Mouse (Mus musculus) heart, embryonic 15.5 days (tissue): ENCODE data around the gene Plekha5. TPM values are rescaled to one million over a fixed set of nuclear protein-coding genes. Genes with fewer than 3 reads are reported as not detected.

Source experiments
- ATAC-seq: fragments of 200-750 bp; cut with Nextera tagmentation; replicated peaks from 2 replicates; pipeline ENCODE4 v1.8.0; 2017; ENCODE audit warnings: low read depth, moderate TSS enrichment; ENCODE audit not compliant: insufficient number of reproducible peaks, insufficient read depth, low FRiP score
- H3K27ac ChIP-seq: fragments of 300-500 bp; sonication (generic); 2 replicates; pipeline ENCODE4 v1.5.1; 2015; ENCODE audit warnings: mild to moderate bottlenecking, inconsistent platforms
- H3K27me3 ChIP-seq: fragments of 300-500 bp; sonication (generic); 2 replicates; pipeline ENCODE4 v1.6.1; 2015; ENCODE audit warnings: inconsistent platforms
- H3K36me3 ChIP-seq: fragments of 300-500 bp; sonication (generic); 2 replicates; pipeline ENCODE4 v1.6.1; 2015; ENCODE audit warnings: mild to moderate bottlenecking, inconsistent platforms
- H3K4me1 ChIP-seq: fragments of 300-500 bp; sonication (generic); replicated peaks from 2 replicates; pipeline ENCODE4 v1.6.1; 2015; ENCODE audit warnings: inconsistent platforms
- H3K4me2 ChIP-seq: fragments of 300-500 bp; sonication (generic); 2 replicates; pipeline ENCODE4 v1.6.1; 2015; ENCODE audit warnings: inconsistent platforms, mild to moderate bottlenecking, moderate library complexity
- H3K4me3 ChIP-seq: fragments of 300-500 bp; sonication (generic); 2 replicates; pipeline ENCODE4 v1.5.1; 2015; ENCODE audit warnings: mild to moderate bottlenecking, inconsistent platforms
- H3K9ac ChIP-seq: fragments of 300-500 bp; sonication (generic); 2 replicates; pipeline ENCODE4 v1.6.1; 2015; ENCODE audit warnings: mild to moderate bottlenecking, inconsistent platforms
- H3K9me3 ChIP-seq: fragments of 300-500 bp; sonication (generic); replicated peaks from 2 replicates; pipeline ENCODE4 v1.6.1; 2016; ENCODE audit warnings: inconsistent platforms
- WGBS: fragments of 180-500 bp; shearing (Covaris S2); methylation state at CpG from one replicate; pipeline ENCODE4 v1.1.7; 2015; ENCODE audit warnings: mixed read lengths; 5-methylcytosine and 5-hydroxymethylcytosine counted together
- polyA plus RNA-seq: library from polyadenylated mRNA; unstranded; fragments of >200 nt; fragmentation: Nextera tagmentation; extraction: Ambion mirVana; gene quantifications from 2 replicates; pipeline ENCODE4 v1.2.1, GENCODE M21; 2015

Gene Plekha5
- polyA plus RNA-seq, 1 experiment from 2014 or later = 21.6 TPM

DNA sequence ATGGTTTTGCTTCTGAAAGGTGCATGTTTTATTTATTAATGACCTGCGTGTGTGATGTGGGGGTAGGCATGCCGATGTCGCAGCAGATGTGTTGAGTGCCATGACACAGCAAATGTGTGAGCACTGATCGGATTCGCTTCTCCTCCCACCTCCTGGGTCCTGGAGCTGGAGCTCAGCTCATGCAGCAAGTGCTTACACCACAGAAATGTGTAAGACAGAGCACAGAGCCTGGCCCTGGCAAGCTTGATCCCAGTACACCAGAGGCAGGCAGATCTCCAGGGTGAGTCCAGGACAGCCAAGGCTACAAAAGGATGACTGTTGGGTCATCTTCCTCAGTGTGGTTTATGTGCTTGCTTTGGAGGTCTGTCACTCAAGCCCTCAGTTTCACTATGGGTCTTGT, 109.8 kb downstream of the Plekha5 start:
- no peak overlapping the region for H3K4me2 ChIP-seq
- no peaks in the 10 kb centered on the region for H3K27me3 ChIP-seq
- peaks cover 8% of the 10 kb centered on the region; the same call in 1 of the 2 replicates for H3K4me1 ChIP-seq
- 87% methylated on average over 5 of the region's 5 CpGs for WGBS
- H3K9me3 ChIP-seq = no peaks in the 10 kb centered on the region
- no peak for ATAC-seq
- no peak overlapping the region for H3K27ac ChIP-seq
- H3K9ac ChIP-seq = no peak overlapping the region
- H3K4me3 ChIP-seq = no peak overlapping the region
- peaks cover 21% of the 10 kb centered on the region for H3K36me3 ChIP-seq

DNA sequence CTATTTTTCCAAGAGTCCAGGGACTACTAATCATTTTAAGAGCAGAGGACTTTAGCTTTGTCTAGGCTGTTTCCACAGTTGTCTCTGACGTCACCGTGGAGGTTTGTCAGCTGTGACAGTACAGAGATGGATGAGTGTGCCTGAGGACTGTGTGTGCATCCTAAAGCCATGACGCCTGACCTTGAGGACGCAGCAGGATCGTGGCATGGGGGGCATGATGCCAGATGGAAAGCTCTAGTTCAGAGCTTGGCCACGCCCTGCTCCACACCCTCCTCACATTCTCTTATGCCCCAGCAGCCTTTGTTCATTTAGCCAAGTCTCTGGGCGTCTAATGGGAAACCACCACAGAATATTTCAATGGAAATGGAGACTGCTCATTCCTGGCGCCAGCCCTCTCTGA, 111.7 kb downstream of the Plekha5 start:
- ATAC-seq = peak; percentile 60; the same call in 1 of the 2 replicates
- Histone ChIP-seq H3K36me3 (peaks cover 16% of the 10 kb centered on the region), H3K4me1 (peaks cover 8% of the 10 kb centered on the region; the same call in 1 of the 2 replicates), H3K9ac (no peak overlapping the region), H3K9me3 (no peaks in the 10 kb centered on the region), H3K4me2 (no peak overlapping the region), H3K4me3 (no peak overlapping the region), H3K27me3 (no peaks in the 10 kb centered on the region), H3K27ac (no peak overlapping the region)
- WGBS = 58% methylated on average over 8 of the region's 8 CpGs

DNA sequence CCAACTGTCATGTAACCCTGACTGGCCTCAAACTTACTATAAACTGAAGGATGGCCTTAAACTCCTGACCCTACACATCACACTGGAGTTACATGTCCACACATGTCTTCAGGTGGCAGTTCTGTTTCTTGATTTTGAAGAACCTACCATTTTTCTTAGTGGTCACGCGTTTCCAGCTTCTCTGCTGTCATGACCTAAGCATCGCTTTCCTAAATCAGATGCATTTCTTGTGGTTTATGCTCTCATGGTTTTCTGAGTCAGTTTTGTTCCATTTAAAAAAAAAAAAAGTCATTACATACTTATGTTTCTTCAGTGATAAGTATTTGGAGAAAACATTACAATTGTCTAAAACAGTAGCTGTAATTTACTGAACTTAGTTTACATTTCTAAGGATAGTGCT, 118.1 kb downstream of the Plekha5 start:
- no peak overlapping the region for H3K9ac ChIP-seq
- H3K36me3 ChIP-seq = peaks cover 11% of the 10 kb centered on the region
- 89% methylated on average over 3 of the region's 3 CpGs for WGBS
- ATAC-seq = no peak
- no peaks in the 10 kb centered on the region for H3K9me3 ChIP-seq
- H3K4me1 ChIP-seq = peaks cover 14% of the 10 kb centered on the region
- no peaks in the 10 kb centered on the region for H3K27me3 ChIP-seq
- no peak overlapping the region for H3K4me2 ChIP-seq
- H3K27ac ChIP-seq = no peak overlapping the region
- H3K4me3 ChIP-seq = no peak overlapping the region

DNA sequence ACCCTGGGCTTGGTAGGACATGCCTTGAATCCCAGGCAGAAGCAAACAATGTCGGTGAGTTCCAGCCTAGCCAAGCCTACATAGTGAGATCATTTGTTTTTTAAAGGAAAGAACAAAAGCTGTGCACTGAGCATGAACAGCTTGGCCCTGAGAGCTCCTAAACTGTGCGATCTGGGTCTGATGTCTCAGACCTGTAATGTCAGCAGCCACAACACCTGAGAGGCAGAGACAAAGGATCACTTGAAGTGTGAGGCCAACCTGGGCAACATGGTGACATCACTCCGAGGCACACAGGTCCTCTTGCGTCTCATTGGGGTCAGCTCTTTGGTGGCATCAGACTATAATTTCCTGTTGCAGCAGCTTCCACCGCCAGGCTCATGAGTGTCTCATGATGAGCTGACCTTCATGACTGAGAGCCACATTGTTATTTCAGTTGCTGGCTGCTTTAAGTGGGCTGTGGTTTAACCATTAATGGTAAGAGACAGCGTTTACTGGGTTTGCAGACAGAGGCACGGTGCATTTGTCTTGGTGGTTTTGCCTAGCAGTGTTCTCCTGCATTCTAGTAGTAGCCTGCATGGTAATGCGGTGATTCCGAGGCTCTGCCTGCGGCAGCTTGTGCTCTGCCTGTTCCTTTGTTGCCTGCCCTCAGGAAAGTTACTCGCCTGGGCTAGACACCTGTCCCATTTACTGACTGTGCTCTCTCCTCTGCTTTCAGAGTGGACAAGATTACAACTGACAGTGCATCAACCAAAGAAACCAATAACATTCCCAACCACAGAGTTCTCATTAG, 119.3 kb downstream of the Plekha5 start:
- Histone ChIP-seq H3K36me3 (peaks cover 11% of the 10 kb centered on the region), H3K27me3 (no peaks in the 10 kb centered on the region), H3K9me3 (no peaks in the 10 kb centered on the region), H3K4me1 (peaks cover 26% of the 10 kb centered on the region), H3K27ac (no peak overlapping the region), H3K4me2 (no peak overlapping the region), H3K9ac (no peak overlapping the region), H3K4me3 (no peak overlapping the region)
- no peak for ATAC-seq
- 55% methylated on average over 11 of the region's 11 CpGs for WGBS

DNA sequence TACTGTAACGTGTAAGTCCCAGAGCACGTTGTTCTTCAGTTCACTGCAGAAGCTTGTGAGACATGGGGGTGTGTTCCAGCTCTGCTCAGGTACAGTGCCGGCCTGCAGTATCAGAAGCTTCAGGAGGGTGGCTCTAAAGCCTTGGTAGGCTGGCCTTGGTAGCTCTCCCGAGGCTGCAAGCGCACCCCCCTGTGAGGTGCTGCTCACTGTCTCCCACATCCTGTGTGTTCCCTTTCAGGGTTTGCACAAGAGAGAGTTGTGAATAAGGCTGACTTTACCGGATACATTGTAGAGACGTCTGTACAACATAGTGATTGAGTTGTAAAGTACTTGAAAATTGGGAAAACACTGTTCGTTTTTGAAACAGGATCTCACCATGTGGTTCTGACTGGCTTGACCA, 122.2 kb downstream of the Plekha5 start:
- Histone ChIP-seq H3K4me3 (no peak overlapping the region), H3K4me2 (peak overlapping the region; percentile 44; the same call in 1 of the 2 replicates), H3K9ac (no peak overlapping the region), H3K4me1 (peaks cover 28% of the 10 kb centered on the region), H3K36me3 (peaks cover 17% of the 10 kb centered on the region), H3K27me3 (no peaks in the 10 kb centered on the region), H3K27ac (no peak overlapping the region; the same call in 1 of the 2 replicates), H3K9me3 (no peaks in the 10 kb centered on the region)
- ATAC-seq = no peak
- WGBS = 70% methylated on average over 8 of the region's 8 CpGs

DNA sequence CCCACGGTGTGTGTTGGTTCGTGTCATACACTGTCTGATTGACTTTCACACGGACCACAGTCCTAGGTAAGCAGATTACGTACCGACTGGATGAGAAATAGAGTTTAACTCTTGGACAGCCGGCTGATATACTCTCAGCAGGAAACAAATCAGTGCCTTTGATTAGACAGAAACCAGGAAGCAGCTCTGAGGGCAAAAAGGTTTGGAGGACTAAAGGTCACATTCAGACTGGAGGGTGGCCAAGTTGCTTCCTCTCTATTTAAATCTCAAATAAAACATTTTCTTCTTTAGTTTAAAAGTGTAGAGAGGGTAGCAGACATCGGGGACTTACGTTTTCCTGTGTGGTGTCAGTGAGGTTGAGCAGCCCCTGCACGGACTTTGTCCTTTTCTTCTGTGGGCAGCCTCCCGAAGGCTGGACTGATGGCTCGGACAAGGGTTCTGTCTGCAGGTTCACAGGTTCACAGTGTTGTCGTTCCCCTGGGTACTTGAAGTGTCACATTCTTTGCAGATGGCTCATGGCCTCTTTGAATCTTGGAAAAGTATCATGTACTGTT, 122.9 kb downstream of the Plekha5 start:
- peaks cover 23% of the 10 kb centered on the region for H3K36me3 ChIP-seq
- ATAC-seq = 0 out of 2 replicates have a peak, but pooled peaks have one; percentile 9
- H3K4me3 ChIP-seq = peak overlapping the region; percentile 17; the same call in 1 of the 2 replicates
- peak overlapping the region; percentile 68 for H3K27ac ChIP-seq
- 18% methylated on average over 12 of the region's 12 CpGs for WGBS
- no peak overlapping the region for H3K9ac ChIP-seq
- no peaks in the 10 kb centered on the region for H3K9me3 ChIP-seq
- H3K27me3 ChIP-seq = no peaks in the 10 kb centered on the region
- H3K4me2 ChIP-seq = peak overlapping the region; percentile 44
- H3K4me1 ChIP-seq = peaks cover 28% of the 10 kb centered on the region

DNA sequence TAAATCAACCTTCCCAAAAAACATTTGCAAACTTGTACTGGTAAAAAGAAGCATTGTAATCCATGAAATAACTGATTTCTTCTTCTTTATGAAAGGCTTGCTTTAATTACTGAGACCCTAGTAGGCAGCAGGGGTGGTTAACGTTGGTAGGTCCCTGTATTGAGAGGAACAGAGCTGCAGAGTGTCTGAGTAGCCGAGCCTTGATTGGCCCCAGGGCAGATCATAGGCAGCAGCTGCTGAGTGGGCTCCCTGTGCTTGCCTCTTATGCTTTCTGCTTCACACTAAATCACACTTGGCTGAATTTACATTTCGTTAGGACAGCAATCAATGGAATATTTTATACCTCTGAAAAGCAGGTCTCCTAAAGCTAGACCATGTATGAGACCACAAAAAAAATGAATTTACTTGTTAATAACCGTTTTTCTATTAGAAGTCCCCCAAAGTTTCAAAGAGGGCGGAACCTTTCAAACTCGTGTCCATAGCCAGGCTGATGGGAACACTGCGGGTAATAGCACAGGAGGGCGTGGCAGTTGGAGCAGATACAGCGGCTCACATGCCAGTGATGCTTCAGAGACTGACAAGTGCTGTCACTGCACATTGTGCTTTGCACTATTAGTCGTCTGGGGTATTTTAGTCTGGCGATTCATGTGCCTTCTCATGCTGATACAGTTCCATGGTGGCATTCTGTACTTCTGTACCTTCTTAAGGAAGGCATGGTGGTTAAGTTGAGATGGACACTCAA, 123.5 kb downstream of the Plekha5 start:
- H3K9me3 ChIP-seq = no peaks in the 10 kb centered on the region
- no peak overlapping the region for H3K9ac ChIP-seq
- peak overlapping the region; percentile 68 for H3K27ac ChIP-seq
- peaks cover 28% of the 10 kb centered on the region for H3K4me1 ChIP-seq
- H3K27me3 ChIP-seq = no peaks in the 10 kb centered on the region
- peak; percentile 59; the same call in 1 of the 2 replicates for ATAC-seq
- no peak overlapping the region for H3K4me3 ChIP-seq
- WGBS = 51% methylated on average over 11 of the region's 11 CpGs
- peaks cover 23% of the 10 kb centered on the region for H3K36me3 ChIP-seq
- H3K4me2 ChIP-seq = peak overlapping the region; percentile 44

DNA sequence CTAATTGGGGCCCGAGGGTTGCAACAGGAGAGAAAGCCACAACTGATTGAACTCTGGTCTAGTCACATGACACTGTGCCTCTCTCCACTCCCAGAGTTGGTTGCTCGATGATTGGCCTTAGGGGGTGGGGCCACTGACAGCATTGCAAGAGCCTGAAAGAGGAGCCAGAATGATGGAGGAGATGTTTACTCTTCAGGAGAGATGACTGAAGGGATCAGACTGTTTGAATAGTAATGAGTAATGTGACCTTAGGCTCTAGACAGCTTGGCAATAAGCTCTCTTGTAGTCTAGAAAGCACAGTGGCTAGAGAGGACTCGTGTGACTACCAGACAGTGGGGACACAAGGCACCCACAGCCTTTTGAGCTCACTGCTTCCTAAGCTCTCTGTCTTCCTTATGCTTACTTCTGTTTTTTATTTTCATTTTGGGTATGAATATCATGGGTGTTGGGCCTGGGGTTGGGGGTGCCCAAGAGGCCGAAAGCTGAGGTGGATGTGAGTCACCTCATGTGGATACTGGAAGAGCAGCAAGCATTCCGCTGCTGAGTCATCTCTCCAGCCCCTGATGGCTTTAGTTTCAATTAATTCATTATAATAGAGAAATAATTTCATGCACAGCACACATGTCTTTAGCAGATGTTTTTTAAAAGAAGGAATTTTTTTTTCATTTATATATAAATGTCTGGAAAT, 124.4 kb downstream of the Plekha5 start:
- H3K9ac ChIP-seq = no peak overlapping the region
- no peak overlapping the region for H3K4me3 ChIP-seq
- H3K4me1 ChIP-seq = peaks cover 25% of the 10 kb centered on the region
- H3K9me3 ChIP-seq = no peaks in the 10 kb centered on the region
- WGBS = 59% methylated on average over 5 of the region's 5 CpGs
- no peak for ATAC-seq
- no peaks in the 10 kb centered on the region for H3K27me3 ChIP-seq
- no peak overlapping the region for H3K4me2 ChIP-seq
- no peak overlapping the region; the same call in 1 of the 2 replicates for H3K27ac ChIP-seq
- H3K36me3 ChIP-seq = peaks cover 29% of the 10 kb centered on the region

DNA sequence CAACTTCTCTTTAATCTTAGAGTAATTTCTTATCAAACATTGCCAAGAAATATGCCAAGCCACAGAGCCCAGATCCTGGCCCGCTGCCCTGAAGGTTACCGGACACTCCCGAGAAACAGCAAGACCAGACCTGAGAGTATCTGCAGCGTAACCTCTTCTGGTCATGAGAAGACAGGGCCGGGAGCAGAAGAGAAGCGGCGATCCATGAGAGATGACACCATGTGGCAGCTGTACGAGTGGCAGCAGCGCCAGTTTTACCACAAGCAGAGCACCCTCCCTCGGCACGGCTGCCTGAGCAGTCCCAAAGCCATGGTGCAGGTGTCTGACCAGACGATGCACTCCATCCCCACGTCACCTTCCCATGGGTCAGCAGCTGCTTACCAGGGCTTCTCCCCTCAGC, 126.9 kb downstream of the Plekha5 start:
- WGBS = 87% methylated on average over 13 of the region's 13 CpGs
- Histone ChIP-seq H3K36me3 (peaks cover 22% of the 10 kb centered on the region; the same call in 1 of the 2 replicates), H3K27ac (no peak overlapping the region), H3K9ac (no peak overlapping the region), H3K4me1 (peaks cover 25% of the 10 kb centered on the region), H3K4me3 (no peak overlapping the region), H3K27me3 (no peaks in the 10 kb centered on the region), H3K9me3 (no peaks in the 10 kb centered on the region), H3K4me2 (no peak overlapping the region)
- ATAC-seq = no peak

DNA sequence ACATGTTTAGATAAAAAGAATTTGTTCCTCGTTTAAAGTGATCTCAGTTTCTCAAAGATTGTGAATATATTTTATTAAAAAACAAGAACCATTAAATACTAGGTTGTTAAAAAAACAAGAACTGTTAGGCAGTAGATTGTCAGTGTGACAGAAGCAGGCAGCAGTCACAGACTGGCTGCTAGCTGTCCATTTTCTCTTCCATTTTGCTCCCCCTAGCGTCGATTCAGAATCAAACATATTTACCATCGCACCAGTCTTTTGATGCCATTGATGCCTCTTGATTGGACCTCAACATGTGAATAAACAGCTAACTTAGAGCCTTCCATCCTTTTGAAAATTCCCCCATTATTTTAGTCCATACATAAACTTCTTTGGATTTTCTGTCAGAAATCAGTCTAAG, 130.4 kb downstream of the Plekha5 start:
- Histone ChIP-seq H3K4me2 (no peak overlapping the region), H3K4me1 (no peaks in the 10 kb centered on the region), H3K9ac (no peak overlapping the region), H3K4me3 (no peak overlapping the region), H3K27ac (no peak overlapping the region), H3K9me3 (no peaks in the 10 kb centered on the region), H3K27me3 (no peaks in the 10 kb centered on the region), H3K36me3 (peaks cover 22% of the 10 kb centered on the region; the same call in 1 of the 2 replicates)
- ATAC-seq = no peak
- WGBS = 47% methylated on average over 4 of the region's 4 CpGs

DNA sequence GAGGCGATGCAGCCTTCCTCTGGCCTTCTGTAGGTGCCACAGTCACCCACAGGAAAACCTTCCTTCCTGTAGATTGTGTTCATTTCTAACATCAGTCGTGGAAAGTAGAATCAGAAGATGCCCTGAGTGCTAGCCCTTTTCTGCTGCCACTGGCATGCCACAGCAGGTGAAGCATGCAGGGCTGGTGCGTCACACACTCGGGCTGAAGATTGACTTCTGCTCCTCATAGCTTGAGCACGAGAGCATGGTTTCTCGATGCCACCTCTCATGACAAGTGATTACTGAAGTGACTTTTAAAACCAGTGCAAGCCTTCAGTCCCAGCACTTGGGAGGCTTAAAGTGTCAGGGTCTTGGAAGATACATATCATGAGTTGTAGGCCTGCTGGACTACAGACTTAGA, 135.6 kb downstream of the Plekha5 start:
- 62% methylated on average over 6 of the region's 6 CpGs for WGBS
- no peak for ATAC-seq
- no peaks in the 10 kb centered on the region for H3K9me3 ChIP-seq

More for the DNA sequence above, 135.6 kb downstream of the Plekha5 start:
- no peak overlapping the region for H3K4me3 ChIP-seq
- H3K9ac ChIP-seq = no peak overlapping the region
- H3K36me3 ChIP-seq = peaks cover 4% of the 10 kb centered on the region; the same call in 1 of the 2 replicates
- H3K4me1 ChIP-seq = no peaks in the 10 kb centered on the region
- H3K27me3 ChIP-seq = no peaks in the 10 kb centered on the region
- H3K27ac ChIP-seq = no peak overlapping the region
- no peak overlapping the region for H3K4me2 ChIP-seq
